Mouse (Mus musculus) midbrain, embryonic 14.5 days (tissue): ENCODE data around the gene Adra2b. TPM values are rescaled to one million over a fixed set of nuclear protein-coding genes. Genes with fewer than 3 reads are reported as not detected.

ENCODE experiments used
- ATAC-seq: fragments of 200-750 bp; cut with Nextera tagmentation; 2 replicates; pipeline ENCODE4 v1.8.0; 2017; ENCODE audit warnings: moderate number of reproducible peaks, moderate library complexity; ENCODE audit not compliant: low FRiP score, low TSS enrichment
- DNase-seq: peaks from one replicate; pipeline ENCODE4 v3.0.0-alpha.2; 2015
- H3K27ac ChIP-seq: fragments of 300-500 bp; sonication (generic); replicated peaks from 2 replicates; pipeline ENCODE4 v1.5.1; 2014; ENCODE audit warnings: mild to moderate bottlenecking, low read depth, low read length, moderate library complexity
- H3K27me3 ChIP-seq: fragments of 300-500 bp; sonication (generic); 2 replicates; pipeline ENCODE4 v1.6.1; 2014; ENCODE audit warnings: low read length, control low read depth, mixed read lengths; ENCODE audit not compliant: control insufficient read depth, insufficient read depth
- H3K36me3 ChIP-seq: fragments of 300-500 bp; sonication (generic); 2 replicates; pipeline ENCODE4 v1.6.1; 2014; ENCODE audit warnings: low read length, control low read depth; ENCODE audit not compliant: control insufficient read depth, insufficient read depth
- H3K4me1 ChIP-seq: fragments of 300-500 bp; sonication (generic); 2 replicates; pipeline ENCODE4 v1.6.1; 2014; ENCODE audit warnings: mild to moderate bottlenecking, antibody characterized with exemption, low read length, control low read depth; ENCODE audit not compliant: control insufficient read depth, insufficient read depth
- H3K4me2 ChIP-seq: fragments of 300-500 bp; sonication (generic); 2 replicates; pipeline ENCODE4 v1.6.1; 2014; ENCODE audit warnings: mild to moderate bottlenecking, low read length, moderate library complexity
- H3K4me3 ChIP-seq: fragments of 300-500 bp; sonication (generic); replicated peaks from 2 replicates; pipeline ENCODE4 v1.5.1; 2014; ENCODE audit warnings: low read depth, low read length
- H3K9ac ChIP-seq: fragments of 300-500 bp; sonication (generic); replicated peaks from 2 replicates; pipeline ENCODE4 v1.6.1; 2014; ENCODE audit warnings: mild to moderate bottlenecking, low read length, moderate library complexity
- H3K9me3 ChIP-seq: fragments of 300-500 bp; sonication (generic); 2 replicates; pipeline ENCODE4 v1.6.1; 2016; ENCODE audit warnings: low read length, control low read depth, mixed read lengths; ENCODE audit not compliant: control insufficient read depth
- WGBS: fragments of 180-500 bp; shearing (Covaris S2); extraction: QIAGEN DNeasy Blood & Tissue Kit; methylation state at CpG from one replicate; pipeline ENCODE4 v1.1.7; 2014; 5-methylcytosine and 5-hydroxymethylcytosine counted together
- polyA plus RNA-seq: library from polyadenylated mRNA; unstranded; fragments of >200 nt; fragmentation: Nextera tagmentation; extraction: Ambion mirVana; gene quantifications from 2 replicates; pipeline ENCODE4 v1.2.1, GENCODE M21; 2014

The Adra2b gene
- polyA plus RNA-seq, 1 experiment from 2014 or later, result 0.08 TPM

GRCm38 (mm10) chr2:127353881-127354280 lies 9.1 kb upstream of the Adra2b start:
- Histone ChIP-seq H3K4me1 (no peaks in the 10 kb centered on the region), H3K27ac (no peak overlapping the region), H3K36me3 (no peaks in the 10 kb centered on the region), H3K27me3 (no peaks in the 10 kb centered on the region), H3K4me3 (no peak overlapping the region), H3K9ac (no peak overlapping the region), H3K4me2 (no peak overlapping the region), H3K9me3 (no peaks in the 10 kb centered on the region)
- WGBS, result 86% methylated on average over 4 of the region's 4 CpGs
- DNase-seq (no peak), ATAC-seq (no peak)

- Histone ChIP-seq H3K36me3 (no peaks in the 10 kb centered on the region), H3K4me1 (peaks cover 8% of the 10 kb centered on the region; the same call in 1 of the 2 replicates), H3K4me3 (peak overlapping the region; percentile 35), H3K9ac (peak overlapping the region; percentile 6; the same call in 1 of the 2 replicates), H3K27me3 (peaks cover 44% of the 10 kb centered on the region), H3K4me2 (peak overlapping the region; percentile 67), H3K9me3 (no peaks in the 10 kb centered on the region), H3K27ac (no peak overlapping the region)
- WGBS, result under 1% methylated on average over 28 of the region's 28 CpGs
- ATAC-seq, result no peak
- no peak for DNase-seq
Measured at GRCm38 (mm10) chr2:127363282-127363652, 259 bp downstream of the Adra2b start.

- 6% methylated on average over 20 of the region's 20 CpGs for WGBS
- Histone ChIP-seq H3K4me1 (peaks cover 8% of the 10 kb centered on the region; the same call in 1 of the 2 replicates), H3K36me3 (no peaks in the 10 kb centered on the region), H3K9me3 (no peaks in the 10 kb centered on the region), H3K27ac (no peak overlapping the region), H3K9ac (no peak overlapping the region), H3K27me3 (peaks cover 44% of the 10 kb centered on the region), H3K4me3 (peak overlapping the region; percentile 35), H3K4me2 (peak overlapping the region; percentile 67)
- ATAC-seq (no peak), DNase-seq (peak; percentile 4)
Measured at GRCm38 (mm10) chr2:127363696-127364095, 688 bp downstream of the Adra2b start.

- DNase-seq, result no peak
- peak overlapping the region; percentile 67; the same call in 1 of the 2 replicates for H3K4me2 ChIP-seq
- WGBS, result 13% methylated on average over 8 of the region's 8 CpGs
- peaks cover 8% of the 10 kb centered on the region; the same call in 1 of the 2 replicates for H3K4me1 ChIP-seq
- H3K9me3 ChIP-seq, result no peaks in the 10 kb centered on the region
- H3K36me3 ChIP-seq, result no peaks in the 10 kb centered on the region
- H3K27me3 ChIP-seq, result peaks cover 44% of the 10 kb centered on the region
- H3K4me3 ChIP-seq, result no peak overlapping the region
- no peak overlapping the region for H3K27ac ChIP-seq
- no peak for ATAC-seq
- H3K9ac ChIP-seq, result no peak overlapping the region
Measured at GRCm38 (mm10) chr2:127364452-127364851, 1.4 kb downstream of the Adra2b start.

- 77% methylated on average over 10 of the region's 10 CpGs for WGBS
- H3K9ac ChIP-seq, result no peak overlapping the region
Measured at GRCm38 (mm10) chr2:127367126-127367820, 4.3 kb downstream of the Adra2b start.

GRCm38 (mm10) chr2:127369703-127370376 lies 6.8 kb downstream of the Adra2b start:
- no peaks in the 10 kb centered on the region for H3K9me3 ChIP-seq
- H3K4me2 ChIP-seq, result no peak overlapping the region
- ATAC-seq, result no peak
- no peak overlapping the region for H3K27ac ChIP-seq
- H3K36me3 ChIP-seq, result no peaks in the 10 kb centered on the region
- no peak overlapping the region for H3K4me3 ChIP-seq
- no peak for DNase-seq
- H3K4me1 ChIP-seq, result no peaks in the 10 kb centered on the region
- peaks cover 7% of the 10 kb centered on the region; the same call in 1 of the 2 replicates for H3K27me3 ChIP-seq
- 79% methylated on average over 5 of the region's 5 CpGs for WGBS
- H3K9ac ChIP-seq, result no peak overlapping the region

More at GRCm38 (mm10) chr2:127367126-127367820, 4.3 kb downstream of the Adra2b start:
- H3K4me2 ChIP-seq, result no peak overlapping the region
- H3K4me1 ChIP-seq, result peaks cover 8% of the 10 kb centered on the region; the same call in 1 of the 2 replicates
- DNase-seq, result no peak
- no peaks in the 10 kb centered on the region for H3K36me3 ChIP-seq
- H3K27me3 ChIP-seq, result peaks cover 32% of the 10 kb centered on the region
- H3K4me3 ChIP-seq, result no peak overlapping the region
- no peaks in the 10 kb centered on the region for H3K9me3 ChIP-seq
- no peak overlapping the region for H3K27ac ChIP-seq
- no peak for ATAC-seq

GRCm38 (mm10) chr2:127370561-127371483 lies 7.8 kb downstream of the Adra2b start:
- no peaks in the 10 kb centered on the region for H3K4me1 ChIP-seq
- no peak overlapping the region for H3K4me2 ChIP-seq
- H3K36me3 ChIP-seq, result no peaks in the 10 kb centered on the region
- H3K27ac ChIP-seq, result no peak overlapping the region
- DNase-seq (no peak), ATAC-seq (no peak)
- peaks cover 6% of the 10 kb centered on the region; the same call in 1 of the 2 replicates for H3K27me3 ChIP-seq
- no peaks in the 10 kb centered on the region for H3K9me3 ChIP-seq
- WGBS, result 64% methylated on average over 9 of the region's 9 CpGs
- no peak overlapping the region for H3K4me3 ChIP-seq
- no peak overlapping the region for H3K9ac ChIP-seq

- H3K27ac ChIP-seq, result no peak overlapping the region
- H3K27me3 ChIP-seq, result peaks cover 1% of the 10 kb centered on the region; the same call in 1 of the 2 replicates
- no peak overlapping the region for H3K4me3 ChIP-seq
- ATAC-seq, result no peak
- no peaks in the 10 kb centered on the region for H3K9me3 ChIP-seq
- 55% methylated on average over 1 of the region's 1 CpGs for WGBS
- no peak overlapping the region for H3K4me2 ChIP-seq
- no peaks in the 10 kb centered on the region for H3K36me3 ChIP-seq
- no peak overlapping the region for H3K9ac ChIP-seq
- DNase-seq, result no peak
- H3K4me1 ChIP-seq, result no peaks in the 10 kb centered on the region
Measured at GRCm38 (mm10) chr2:127371484-127371861, 8.5 kb downstream of the Adra2b start.
